Mouse (Mus musculus) hindbrain, embryonic 14.5 days (tissue): Measurements from ENCODE around the gene Cypt3. TPM values are rescaled to one million over a fixed set of nuclear protein-coding genes. Genes with fewer than 3 reads are reported as not detected.

Experiments used
- ATAC-seq: fragments of 200-750 bp; cut with Nextera tagmentation; 2 replicates; pipeline ENCODE4 v1.8.0; 2017; ENCODE audit warnings: moderate number of reproducible peaks, mild to moderate bottlenecking, moderate TSS enrichment, moderate library complexity; ENCODE audit not compliant: low FRiP score
- DNase-seq: peaks from one replicate; pipeline ENCODE4 v3.0.0-alpha.2; 2015; ENCODE audit warnings: low spot score
- H3K27ac ChIP-seq: fragments of 300-500 bp; sonication (generic); 2 replicates; pipeline ENCODE4 v1.5.1; 2014; ENCODE audit warnings: mild to moderate bottlenecking, moderate library complexity
- H3K27me3 ChIP-seq: fragments of 300-500 bp; sonication (generic); 2 replicates; pipeline ENCODE4 v1.6.1; 2014; ENCODE audit warnings: mild to moderate bottlenecking, low read length, mixed read lengths; ENCODE audit not compliant: control insufficient read depth, insufficient read depth
- H3K36me3 ChIP-seq: fragments of 300-500 bp; sonication (generic); replicated peaks from 2 replicates; pipeline ENCODE4 v1.6.1; 2014; ENCODE audit not compliant: control insufficient read depth, insufficient read depth
- H3K4me1 ChIP-seq: fragments of 300-500 bp; sonication (generic); replicated peaks from 2 replicates; pipeline ENCODE4 v1.6.1; 2014; ENCODE audit warnings: antibody characterized with exemption, low read length, mixed read lengths; ENCODE audit not compliant: control insufficient read depth, insufficient read depth
- H3K4me2 ChIP-seq: fragments of 300-500 bp; sonication (generic); replicated peaks from 2 replicates; pipeline ENCODE4 v1.6.1; 2014; ENCODE audit warnings: mild to moderate bottlenecking, moderate library complexity
- H3K4me3 ChIP-seq: fragments of 300-500 bp; sonication (generic); replicated peaks from 2 replicates; pipeline ENCODE4 v1.5.1; 2014; ENCODE audit warnings: mild to moderate bottlenecking, low read length
- H3K9ac ChIP-seq: fragments of 300-500 bp; sonication (generic); 2 replicates; pipeline ENCODE4 v1.6.1; 2014
- H3K9me3 ChIP-seq: fragments of 300-500 bp; sonication (generic); 2 replicates; pipeline ENCODE4 v1.6.1; 2016; ENCODE audit warnings: low read length; ENCODE audit not compliant: control insufficient read depth
- WGBS: fragments of 180-500 bp; shearing (Covaris S2); extraction: QIAGEN DNeasy Blood & Tissue Kit; methylation state at CpG from one replicate; pipeline ENCODE4 v1.1.7; 2014; 5-methylcytosine and 5-hydroxymethylcytosine counted together
- polyA plus RNA-seq: library from polyadenylated mRNA; unstranded; fragments of >200 nt; fragmentation: Nextera tagmentation; extraction: Ambion mirVana; gene quantifications from 2 replicates; pipeline ENCODE4 v1.2.1, GENCODE M21; 2014

The Cypt3 gene
- polyA plus RNA-seq: not detected in 2 replicates

GRCm38 (mm10) chrX:153558293-153558692, at the start of gene Cypt3:
Gene Cypt3, plus strand, starts transcription at chrX:153558593.
- Histone ChIP-seq H3K4me3 (no peak within 1 kb of the TSS), H3K9ac (no peak within 1 kb of the TSS), H3K4me2 (no peak within 1 kb of the TSS), H3K27me3 (no peaks in the 10 kb centered on the region), H3K4me1 (no peaks in the 10 kb centered on the region), H3K36me3 (no peaks in the 10 kb centered on the region), H3K27ac (no peak within 1 kb of the TSS), H3K9me3 (no peaks in the 10 kb centered on the region)
- DNase-seq (no peak), ATAC-seq (no peak)
- 71% methylated on average over 7 of the region's 7 CpGs for WGBS

- H3K36me3 ChIP-seq: no peaks in the 10 kb centered on the region
- H3K9ac ChIP-seq: no peak overlapping the region
- no peak for DNase-seq
- H3K27ac ChIP-seq: no peak overlapping the region
- no peaks in the 10 kb centered on the region for H3K4me1 ChIP-seq
- no peaks in the 10 kb centered on the region for H3K9me3 ChIP-seq
- ATAC-seq: no peak
- no peaks in the 10 kb centered on the region for H3K27me3 ChIP-seq
- no peak overlapping the region for H3K4me3 ChIP-seq
- H3K4me2 ChIP-seq: no peak overlapping the region
- WGBS: 89% methylated on average over 5 of the region's 5 CpGs
Observed at GRCm38 (mm10) chrX:153515491-153515890, 42.9 kb upstream of the Cypt3 start.

GRCm38 (mm10) chrX:153528399-153528798, 30.0 kb upstream of the Cypt3 start:
- DNase-seq (peak; percentile 60), ATAC-seq (peak; percentile 24; the same call in 1 of the 2 replicates)
- H3K27me3 ChIP-seq: no peaks in the 10 kb centered on the region
- no peaks in the 10 kb centered on the region for H3K36me3 ChIP-seq
- H3K4me3 ChIP-seq: no peak overlapping the region
- no peak overlapping the region for H3K4me2 ChIP-seq
- H3K9ac ChIP-seq: no peak overlapping the region
- no peaks in the 10 kb centered on the region for H3K4me1 ChIP-seq
- no peaks in the 10 kb centered on the region for H3K9me3 ChIP-seq
- WGBS: 17% methylated on average over 2 of the region's 2 CpGs
- H3K27ac ChIP-seq: no peak overlapping the region

GRCm38 (mm10) chrX:153556634-153557033, 1.8 kb upstream of the Cypt3 start:
- no peak overlapping the region for H3K4me2 ChIP-seq
- no peak overlapping the region for H3K27ac ChIP-seq
- no peak overlapping the region for H3K4me3 ChIP-seq
- no peaks in the 10 kb centered on the region for H3K36me3 ChIP-seq
- WGBS: 33% methylated on average over 2 of the region's 2 CpGs
- no peak overlapping the region for H3K9ac ChIP-seq
- H3K27me3 ChIP-seq: no peaks in the 10 kb centered on the region
- ATAC-seq: no peak
- no peaks in the 10 kb centered on the region for H3K4me1 ChIP-seq
- no peak for DNase-seq
- H3K9me3 ChIP-seq: no peaks in the 10 kb centered on the region

- Histone ChIP-seq H3K27me3 (no peaks in the 10 kb centered on the region), H3K4me3 (no peak overlapping the region), H3K4me1 (no peaks in the 10 kb centered on the region), H3K36me3 (no peaks in the 10 kb centered on the region), H3K9ac (no peak overlapping the region), H3K9me3 (no peaks in the 10 kb centered on the region), H3K4me2 (no peak overlapping the region), H3K27ac (no peak overlapping the region)
- WGBS: 84% methylated on average over 1 of the region's 1 CpGs
- DNase-seq: no peak
- ATAC-seq: no peak
Observed at GRCm38 (mm10) chrX:153564650-153565049, 6.3 kb downstream of the Cypt3 start.

- no peak for DNase-seq
- ATAC-seq: no peak
- H3K9me3 ChIP-seq: no peaks in the 10 kb centered on the region
- no peaks in the 10 kb centered on the region for H3K27me3 ChIP-seq
- no peak overlapping the region for H3K4me2 ChIP-seq
- no peaks in the 10 kb centered on the region for H3K4me1 ChIP-seq
- H3K9ac ChIP-seq: no peak overlapping the region
- no peak overlapping the region for H3K4me3 ChIP-seq
- no peaks in the 10 kb centered on the region for H3K36me3 ChIP-seq
- 56% methylated on average over 2 of the region's 2 CpGs for WGBS
- no peak overlapping the region for H3K27ac ChIP-seq
Observed at GRCm38 (mm10) chrX:153599583-153599982, 41.2 kb downstream of the Cypt3 start.

Other genes with a start within 250 kb of the Cypt3 start
- gene Ubqln2, start 60.4 kb upstream of the Cypt3 start, polyA plus RNA-seq: 67.3 and 71.7 TPM in 2 replicates
- gene Kctd12b, start 137.8 kb downstream of the Cypt3 start, polyA plus RNA-seq: 3.7 and 4.3 TPM in 2 replicates
- gene Nbdy, start 165.0 kb downstream of the Cypt3 start, polyA plus RNA-seq: 152 and 171 TPM in 2 replicates